Mouse (Mus musculus): ENCODE results near the gene Fn1. TPM values are rescaled to one million over a fixed set of nuclear protein-coding genes. Genes with fewer than 3 reads are reported as not detected.

Fn1 gene
- polyA plus RNA-seq (2012; ENCODE audit: insufficient read depth, insufficient read length, low replicate concordance, missing spikeins), result not detected in 2 replicates

DNA sequence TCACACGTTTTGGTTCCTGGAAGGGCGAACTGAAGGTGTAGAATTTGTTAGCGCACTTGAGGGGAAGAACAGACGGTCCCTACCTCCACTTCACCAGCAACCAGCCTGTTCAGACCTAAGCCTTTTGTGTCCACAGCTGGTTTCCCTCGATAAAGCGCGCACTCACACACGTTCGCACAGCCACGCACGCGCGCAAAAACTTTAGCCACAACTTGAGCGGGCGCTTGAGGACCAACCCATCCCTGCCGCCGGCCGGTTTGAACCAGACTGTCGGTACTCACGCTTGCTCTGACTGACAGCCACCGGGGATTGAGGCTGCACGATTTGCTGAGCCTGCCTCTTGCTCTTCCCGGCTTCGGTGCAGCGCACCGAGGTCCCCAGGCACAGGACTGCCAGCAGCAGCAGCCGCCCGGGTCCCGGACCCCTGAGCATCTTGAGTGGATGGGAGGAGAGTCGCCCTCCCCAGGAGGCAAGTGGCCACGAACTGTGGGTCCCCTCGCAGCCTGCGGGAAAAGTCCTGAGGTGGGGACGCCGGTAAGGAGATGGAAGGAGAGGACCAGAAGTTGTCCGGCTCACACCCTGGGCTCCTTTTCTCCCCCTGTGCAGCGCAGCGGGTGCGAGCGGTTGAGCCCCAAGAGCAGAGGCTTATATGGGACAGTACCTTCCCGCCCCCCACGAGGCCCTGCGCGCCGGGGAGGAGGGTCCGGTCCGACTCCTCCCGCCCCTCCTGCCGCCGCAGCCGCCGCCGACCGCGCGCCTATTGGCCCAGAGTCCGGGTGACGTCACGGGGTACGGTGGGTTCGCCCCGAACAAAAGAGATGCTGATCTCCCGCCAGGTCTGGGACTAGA is at the start of gene Fn1:
Fn1 (minus strand) TSS at position 650 of the 849 bp plus-strand sequence.
- Histone ChIP-seq H3K27ac (ENCODE audit: insufficient read depth, low read depth, low read length) (no peak within 1 kb of the TSS), H3K4me1 (ENCODE audit: control insufficient read depth, insufficient read depth, low read length) (peaks cover 21% of the 10 kb centered on the region), H3K4me3 (ENCODE audit: insufficient read depth, low read depth, low read length) (peak within 1 kb of the TSS; percentile 53)
- TF ChIP-seq CTCF (IDR thresholded peaks at IDR 0.05; ENCODE audit: insufficient read depth, low read depth, low read length) (no peak), POLR2A (IDR thresholded peaks at IDR 0.05; ENCODE audit: insufficient read depth, low read depth, low read length) (no peak)
- under 1% methylated on average over 60 of the region's 63 CpGs for WGBS

GRCm38 (mm10) chr1:71696093-71696492 is 43.1 kb upstream of the Fn1 start:
- H3K27ac ChIP-seq (ENCODE audit: insufficient read depth, low read depth, low read length), result no peak overlapping the region
- TF ChIP-seq POLR2A (IDR thresholded peaks at IDR 0.05; ENCODE audit: insufficient read depth, low read depth, low read length) (no peak), CTCF (IDR thresholded peaks at IDR 0.05; ENCODE audit: insufficient read depth, low read depth, low read length) (no peak)
- H3K4me3 ChIP-seq (ENCODE audit: insufficient read depth, low read depth, low read length), result no peak overlapping the region
- no peaks in the 10 kb centered on the region for H3K4me1 ChIP-seq (ENCODE audit: control insufficient read depth, insufficient read depth, low read length)
- WGBS, result 89% methylated on average over 3 of the region's 3 CpGs

- WGBS, result 62% methylated on average over 8 of the region's 8 CpGs
- Histone ChIP-seq H3K4me1 (ENCODE audit: control insufficient read depth, insufficient read depth, low read length) (no peaks in the 10 kb centered on the region), H3K4me3 (ENCODE audit: insufficient read depth, low read depth, low read length) (no peak overlapping the region), H3K27ac (ENCODE audit: insufficient read depth, low read depth, low read length) (no peak overlapping the region)
- TF ChIP-seq POLR2A (IDR thresholded peaks at IDR 0.05; ENCODE audit: insufficient read depth, low read depth, low read length), result no peak
- TF ChIP-seq CTCF (IDR thresholded peaks at IDR 0.05; ENCODE audit: insufficient read depth, low read depth, low read length), result no peak
Measured at GRCm38 (mm10) chr1:71691472-71692277, 38.7 kb upstream of the Fn1 start.

DNA sequence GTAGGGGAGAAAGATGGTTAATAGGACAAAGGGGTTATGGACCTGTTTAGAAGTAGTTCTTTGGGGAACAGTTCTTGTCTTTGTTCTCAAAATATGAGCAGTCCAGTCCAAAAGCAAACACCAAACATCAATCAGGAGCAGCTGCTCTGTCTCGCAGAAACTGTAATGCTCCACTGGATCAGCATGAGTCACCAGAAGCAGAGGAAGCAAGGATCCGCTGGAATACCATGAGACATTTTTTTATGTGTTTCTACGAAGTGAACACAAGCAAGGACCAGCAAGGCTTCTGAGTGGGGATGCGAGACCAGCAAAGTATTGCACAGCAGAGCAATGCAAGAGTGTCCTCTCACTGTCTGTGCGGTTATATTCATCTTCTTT is 35.9 kb upstream of the Fn1 start:
- no peaks in the 10 kb centered on the region for H3K4me1 ChIP-seq (ENCODE audit: control insufficient read depth, insufficient read depth, low read length)
- WGBS, result 86% methylated on average over 5 of the region's 5 CpGs

DNA sequence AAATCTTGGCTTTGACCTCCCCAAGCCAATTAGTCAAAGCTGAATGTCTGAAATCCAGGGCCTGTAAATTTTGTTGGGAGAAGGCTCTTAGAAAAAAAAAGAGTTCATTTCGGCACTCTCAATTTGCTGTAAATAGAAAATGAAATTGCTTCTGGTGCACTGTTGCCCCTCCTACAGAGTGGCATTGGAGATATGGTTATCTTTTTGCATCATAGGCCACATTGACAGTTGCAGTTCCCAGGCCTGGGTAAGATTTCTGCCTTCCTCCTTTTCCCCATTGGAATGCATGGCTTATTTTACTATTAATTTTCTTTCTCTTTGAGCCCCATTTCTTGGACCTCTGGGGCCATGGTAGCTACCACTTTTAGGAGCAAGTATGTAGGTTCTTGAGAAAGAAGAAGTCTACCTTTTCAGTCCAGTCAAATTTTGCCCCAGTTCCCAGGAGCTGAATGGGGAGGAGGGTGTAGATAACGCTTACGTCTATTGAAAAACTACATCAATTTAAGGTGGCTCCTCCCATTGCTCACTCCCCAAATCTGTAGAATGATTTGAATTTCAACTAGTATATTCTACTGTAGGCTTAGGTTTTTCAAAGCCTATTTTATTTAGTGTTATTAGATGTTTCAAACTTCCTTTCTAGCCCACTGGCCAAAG is 35.4 kb upstream of the Fn1 start:
- WGBS, result 98% methylated on average over 3 of the region's 3 CpGs
- Histone ChIP-seq H3K4me3 (ENCODE audit: insufficient read depth, low read depth, low read length) (no peak overlapping the region), H3K27ac (ENCODE audit: insufficient read depth, low read depth, low read length) (no peak overlapping the region), H3K4me1 (ENCODE audit: control insufficient read depth, insufficient read depth, low read length) (no peaks in the 10 kb centered on the region)
- no peak for TF ChIP-seq POLR2A (IDR thresholded peaks at IDR 0.05; ENCODE audit: insufficient read depth, low read depth, low read length)
- no peak for TF ChIP-seq CTCF (IDR thresholded peaks at IDR 0.05; ENCODE audit: insufficient read depth, low read depth, low read length)

More for the DNA sequence above, 35.9 kb upstream of the Fn1 start:
- Histone ChIP-seq H3K27ac (ENCODE audit: insufficient read depth, low read depth, low read length) (no peak overlapping the region), H3K4me3 (ENCODE audit: insufficient read depth, low read depth, low read length) (no peak overlapping the region)
- TF ChIP-seq POLR2A (IDR thresholded peaks at IDR 0.05; ENCODE audit: insufficient read depth, low read depth, low read length) (no peak), CTCF (IDR thresholded peaks at IDR 0.05; ENCODE audit: insufficient read depth, low read depth, low read length) (no peak)

DNA sequence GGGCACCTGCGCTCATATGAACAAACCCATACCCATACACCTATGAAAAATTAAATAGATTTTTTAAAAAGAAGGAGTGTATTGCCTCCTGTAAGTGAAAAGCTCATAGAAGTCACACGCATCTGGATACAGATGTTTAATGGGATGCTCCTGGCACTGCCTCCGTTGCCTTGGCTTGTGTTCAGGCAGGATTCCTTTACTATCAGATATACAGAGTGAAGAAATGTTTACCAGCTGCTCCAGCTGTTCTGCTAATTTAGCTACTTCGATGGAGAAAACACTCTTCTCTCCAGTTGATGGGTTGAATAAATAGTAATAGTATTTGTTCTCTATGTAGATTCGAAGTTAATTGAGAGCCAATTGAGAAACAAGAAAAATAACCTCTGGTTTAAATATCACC is 33.8 kb upstream of the Fn1 start:
- no peak overlapping the region for H3K4me3 ChIP-seq (ENCODE audit: insufficient read depth, low read depth, low read length)
- H3K27ac ChIP-seq (ENCODE audit: insufficient read depth, low read depth, low read length), result no peak overlapping the region
- TF ChIP-seq POLR2A (IDR thresholded peaks at IDR 0.05; ENCODE audit: insufficient read depth, low read depth, low read length) (no peak), CTCF (IDR thresholded peaks at IDR 0.05; ENCODE audit: insufficient read depth, low read depth, low read length) (no peak)
- 77% methylated on average over 5 of the region's 5 CpGs for WGBS
- H3K4me1 ChIP-seq (ENCODE audit: control insufficient read depth, insufficient read depth, low read length), result no peaks in the 10 kb centered on the region

DNA sequence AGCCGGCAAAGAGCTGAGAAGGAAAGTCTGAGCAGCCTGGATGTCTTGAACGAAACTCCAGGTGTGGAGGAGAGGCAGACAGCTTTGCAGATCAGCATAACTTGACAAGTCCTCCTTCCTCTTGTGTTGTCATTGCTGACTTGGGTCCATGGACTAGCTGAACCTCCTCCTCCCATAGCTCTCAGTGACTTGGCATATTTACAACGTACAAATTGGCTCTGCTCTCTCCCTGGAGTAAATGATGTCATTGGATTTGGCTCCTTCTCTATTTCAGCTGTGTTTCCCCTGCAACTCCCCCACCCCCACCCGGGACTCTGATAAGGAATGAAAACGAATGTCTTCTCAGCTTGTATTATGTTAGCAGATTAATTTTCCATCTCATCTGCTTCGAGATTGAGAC is 30.7 kb upstream of the Fn1 start:
- Histone ChIP-seq H3K4me1 (ENCODE audit: control insufficient read depth, insufficient read depth, low read length) (no peaks in the 10 kb centered on the region), H3K27ac (ENCODE audit: insufficient read depth, low read depth, low read length) (no peak overlapping the region), H3K4me3 (ENCODE audit: insufficient read depth, low read depth, low read length) (no peak overlapping the region)
- TF ChIP-seq POLR2A (IDR thresholded peaks at IDR 0.05; ENCODE audit: insufficient read depth, low read depth, low read length) (no peak), CTCF (IDR thresholded peaks at IDR 0.05; ENCODE audit: insufficient read depth, low read depth, low read length) (no peak)
- 33% methylated on average over 6 of the region's 6 CpGs for WGBS

GRCm38 (mm10) chr1:71682194-71682715 is 29.3 kb upstream of the Fn1 start:
- no peak overlapping the region for H3K27ac ChIP-seq (ENCODE audit: insufficient read depth, low read depth, low read length)
- TF ChIP-seq CTCF (IDR thresholded peaks at IDR 0.05; ENCODE audit: insufficient read depth, low read depth, low read length) (no peak), POLR2A (IDR thresholded peaks at IDR 0.05; ENCODE audit: insufficient read depth, low read depth, low read length) (no peak)
- H3K4me1 ChIP-seq (ENCODE audit: control insufficient read depth, insufficient read depth, low read length), result no peaks in the 10 kb centered on the region
- WGBS, result 83% methylated on average over 5 of the region's 5 CpGs
- H3K4me3 ChIP-seq (ENCODE audit: insufficient read depth, low read depth, low read length), result no peak overlapping the region
